Mouse (Mus musculus) left cerebral cortex, postnatal 10 days (tissue): ENCODE data around the gene Snd1. TPM values are rescaled to one million over a fixed set of nuclear protein-coding genes. Genes with fewer than 3 reads are reported as not detected.

Experiments
- DNase-seq, 2 experiments: peaks; one replicate each; pipeline ENCODE4 v3.0.0; 2021 to 2022; ENCODE audit warnings: low spot score in 2 of 2, mixed read lengths in 1 of 2; ENCODE audit errors: extremely low spot score in 1 of 2
- intact Hi-C: fragments of 180-260 bp; cut with DNase I; formaldehyde crosslinking; loops from one replicate; pipeline ENCODE4 v1.15.1; 2025
- total RNA-seq, 2 experiments: library from RNA; stranded (reverse); gene quantifications; 2 replicates each; pipeline ENCODE4 v1.2.3; 2021

Gene Snd1
- total RNA-seq, 2 experiments from 2014 or later, result 109 to 116 TPM

DNA sequence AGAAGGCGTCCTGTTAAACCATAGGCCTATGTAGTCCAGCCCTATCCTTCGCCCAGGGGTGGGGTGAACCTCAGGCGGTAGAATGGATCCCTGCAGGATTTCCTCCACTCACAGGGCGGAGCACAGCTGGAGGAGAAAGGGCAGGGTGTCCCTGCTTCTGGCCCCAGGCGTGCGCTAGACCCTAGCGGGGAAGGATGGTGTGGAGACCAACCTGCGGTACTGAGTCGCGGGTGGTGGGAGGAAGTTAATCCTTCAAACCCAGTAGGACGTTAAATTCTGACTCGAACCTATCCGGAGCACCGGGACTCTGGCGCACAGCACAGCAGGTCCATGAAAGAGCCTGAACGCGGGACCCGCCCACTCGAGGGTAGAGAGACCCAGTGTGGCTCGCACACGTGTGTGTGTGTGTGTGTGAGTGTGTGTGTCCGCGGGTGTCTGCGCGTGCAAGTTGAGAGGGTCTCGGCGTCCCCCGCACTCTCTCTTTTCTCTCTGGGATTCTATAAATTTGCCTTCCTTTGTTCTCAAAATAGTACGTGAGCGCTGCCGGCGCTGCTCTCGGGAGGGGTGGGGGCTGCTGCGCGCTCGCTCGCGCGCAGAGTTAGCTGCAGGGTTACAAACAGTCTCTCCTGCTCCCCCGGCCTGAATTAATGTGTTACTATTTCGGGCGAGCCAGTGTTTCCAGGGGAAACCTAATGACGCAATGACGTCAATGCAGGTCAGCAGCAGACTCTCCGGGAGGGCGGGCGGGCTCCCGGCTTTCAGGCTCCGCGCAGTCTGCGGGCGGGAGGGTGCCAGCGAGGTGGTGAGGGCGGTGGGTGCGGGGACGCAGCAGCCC lies 506.0 kb downstream of the Snd1 start:
- intact Hi-C loops, result no loop called here
- peak; percentile 65 to 73 for DNase-seq

- no peak for DNase-seq
- intact Hi-C loops, result no loop called here
Measured at GRCm38 (mm10) chr6:28981585-28981948, 506.6 kb downstream of the Snd1 start.

DNA sequence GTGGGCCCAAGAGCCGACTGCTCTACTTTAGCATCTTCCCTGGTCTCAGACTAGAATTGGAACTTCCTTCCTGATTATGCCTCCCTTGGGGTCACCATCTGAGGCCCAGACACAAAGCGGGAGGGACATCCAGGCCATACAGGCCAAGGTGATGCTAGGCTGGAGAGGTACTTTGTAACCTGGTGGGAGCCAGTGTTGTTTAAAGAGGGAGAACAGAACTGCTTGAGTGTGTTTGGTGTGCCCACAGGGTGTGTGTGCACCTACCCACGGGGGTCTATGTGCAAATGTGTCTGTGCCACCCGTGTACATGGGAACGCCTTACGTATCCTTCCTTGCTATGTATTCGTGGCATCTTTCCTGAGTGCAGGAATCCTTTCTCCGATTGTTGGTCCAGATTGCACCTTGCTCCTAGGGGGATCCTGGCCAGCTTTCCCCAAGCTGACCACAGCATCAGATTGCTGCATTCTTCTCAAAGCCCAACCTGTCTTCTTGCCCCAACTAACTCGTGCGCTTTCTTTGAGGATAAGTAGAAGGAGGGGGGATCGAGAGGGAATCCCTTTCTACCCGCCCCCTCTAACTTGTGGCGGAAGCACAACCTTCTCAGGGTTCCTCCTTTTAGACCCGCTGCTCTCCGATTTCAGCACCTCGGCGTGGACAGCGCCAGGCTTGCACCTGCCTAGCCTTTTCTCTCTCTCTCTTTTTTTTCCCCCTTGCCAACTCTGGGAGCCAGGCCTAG lies 507.2 kb downstream of the Snd1 start:
- intact Hi-C loops, result no loop called here
- DNase-seq, result peak in 1 of 2 experiments; percentile 67

DNA sequence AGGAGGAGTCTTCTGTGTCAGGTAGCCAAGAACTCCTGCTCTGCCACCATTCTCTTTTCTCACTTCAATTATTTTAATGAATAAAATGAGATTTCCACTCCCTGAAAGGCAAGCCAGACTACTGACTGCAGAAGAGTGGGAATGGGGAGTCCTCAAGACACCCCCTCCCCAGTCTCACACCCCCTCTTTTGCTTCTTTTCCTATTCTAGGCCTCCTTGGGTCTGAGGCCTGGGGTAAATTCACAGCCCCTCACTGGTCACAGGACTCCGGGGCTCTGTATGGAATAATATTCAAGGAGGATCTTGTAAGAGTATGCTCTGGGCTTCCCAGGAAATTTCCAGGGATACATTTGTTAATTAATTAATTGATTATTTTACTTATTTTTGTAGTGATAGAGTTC lies 507.9 kb downstream of the Snd1 start:
- no peak for DNase-seq
- intact Hi-C loops, result no loop called here

Other genes starting within 250 kb of the Snd1 start
- 10 to 100 TPM; 14.2 to 16.0 TPM for gene Zfp800, start 77.1 kb upstream of the Snd1 start, total RNA-seq
- gene Arf5, start 51.6 kb upstream of the Snd1 start, total RNA-seq, result 100 to 1,000 TPM; 401 to 406 TPM
- under 1 TPM in 1 of 2 experiments, not detected in 1; 0.17 TPM for gene Fscn3, start 47.4 kb upstream of the Snd1 start, total RNA-seq
- gene Gcc1, start 46.7 kb upstream of the Snd1 start, total RNA-seq, result 10 to 100 TPM; 14.6 TPM
- not detected for gene Pax4, start 25.8 kb upstream of the Snd1 start, total RNA-seq